22 mouse cellular contexts compared by ENCODE assay signal in the genomic region with DNA sequence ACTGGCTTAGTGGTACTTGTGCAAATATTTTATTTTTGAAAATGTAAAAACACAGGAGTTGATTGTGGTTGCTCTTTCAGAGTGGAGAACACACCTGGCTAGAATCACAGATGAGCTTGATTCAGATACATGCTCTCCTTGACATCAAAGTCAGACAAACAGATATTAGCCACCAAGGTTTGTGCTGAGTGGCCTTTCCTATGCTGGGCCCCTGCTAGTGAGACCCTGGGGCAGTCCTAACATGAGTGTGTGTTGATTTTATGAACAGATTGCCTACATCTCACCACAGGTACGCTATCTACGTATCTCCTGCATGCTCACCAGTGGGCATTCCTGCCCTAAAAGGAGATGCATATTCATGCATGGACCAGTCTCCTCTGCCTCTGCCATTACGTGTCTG.
DNase-seq lines count a peak whose midpoint lies in the region; ATAC-seq lines count a peak whose summit lies in the region.
"Had no signal": no experiment of that assay in that cellular context is flagged by ENCODE, and none has a peak within 500 bp of the region (broad histone marks: within the 10 kb centered on the region; RNA-seq: fewer than 3 reads in every experiment).

No protein-coding gene starts in this region.

- 89% methylated on average over 3 of the region's 3 CpGs for WGBS in midbrain, embryonic 10.5 days
- 96% methylated on average over 3 of the region's 3 CpGs for WGBS in midbrain, embryonic 14.5 days
- 86% methylated on average over 3 of the region's 3 CpGs for WGBS in midbrain, embryonic 11.5 days
- WGBS in midbrain, embryonic 13.5 days = 90% methylated on average over 3 of the region's 3 CpGs

- peaks cover 2% of the 10 kb centered on the region for H3K27me3 ChIP-seq in megakaryocyte, embryonic 14.5 days (replicated peaks)
- no peaks in the 10 kb centered on the region for H3K27me3 ChIP-seq in midbrain, embryonic 10.5 days (ENCODE audit: low read depth, poor library complexity, severe bottlenecking)
- H3K27me3 ChIP-seq in midbrain, embryonic 14.5 days (ENCODE audit: control insufficient read depth, insufficient read depth, low read length) = no peaks in the 10 kb centered on the region
- no peaks in the 10 kb centered on the region for H3K27me3 ChIP-seq in midbrain, embryonic 11.5 days (ENCODE audit: control insufficient read depth, insufficient read depth, low read length)
- H3K27me3 ChIP-seq in midbrain, embryonic 13.5 days = no peaks in the 10 kb centered on the region
- H3K27me3 ChIP-seq: CH12.LX, Patski had no signal

- no peak overlapping the region for H3K9ac ChIP-seq in midbrain, embryonic 14.5 days (replicated peaks; ENCODE audit: low read length)
- H3K9ac ChIP-seq in midbrain, embryonic 11.5 days (ENCODE audit: low read length) = no peak overlapping the region
- no peak overlapping the region for H3K9ac ChIP-seq in midbrain, embryonic 13.5 days (replicated peaks)

- no peak overlapping the region for H3K27ac ChIP-seq in midbrain, embryonic 10.5 days (replicated peaks)
- H3K27ac ChIP-seq in midbrain, embryonic 14.5 days (replicated peaks; ENCODE audit: low read depth, low read length) = no peak overlapping the region
- no peak overlapping the region for H3K27ac ChIP-seq in midbrain, embryonic 11.5 days (ENCODE audit: low read depth, low read length)
- H3K27ac ChIP-seq in midbrain, embryonic 13.5 days = no peak overlapping the region

- peak overlapping the region; percentile 23 for H3K4me3 ChIP-seq in megakaryocyte, embryonic 14.5 days (replicated peaks)
- no peak overlapping the region for H3K4me3 ChIP-seq in midbrain, embryonic 10.5 days
- H3K4me3 ChIP-seq in midbrain, embryonic 14.5 days (replicated peaks; ENCODE audit: low read depth, low read length) = no peak overlapping the region
- H3K4me3 ChIP-seq in midbrain, embryonic 11.5 days (ENCODE audit: low read depth, low read length) = no peak overlapping the region
- H3K4me3 ChIP-seq in midbrain, embryonic 13.5 days (replicated peaks) = no peak overlapping the region

- DNase-seq in heart, adult 11 months = peak; percentile 70
- no peak for DNase-seq in heart, postnatal 4 days
- peak; percentile 8 for DNase-seq in midbrain, embryonic 10.5 days (ENCODE audit: low spot score)
- no peak for DNase-seq in midbrain, embryonic 14.5 days
- DNase-seq in midbrain, embryonic 11.5 days (ENCODE audit: low spot score, missing footprints) = peak; percentile 70
- DNase-seq: adrenal gland, adult 2 months; adrenal gland, adult 8-10 months; adrenal gland, postnatal 10 days; adrenal gland, postnatal 14 days; adrenal gland, postnatal 25 days; adrenal gland, postnatal 36 days; B cell, adult 2 months; cerebellum, adult 11 months; cerebellum, adult 11-12 months had no signal

- peaks cover 3% of the 10 kb centered on the region; the same call in 1 of the 2 replicates for H3K9me3 ChIP-seq in megakaryocyte, embryonic 14.5 days
- H3K9me3 ChIP-seq in midbrain, embryonic 10.5 days (replicated peaks) = peaks cover 5% of the 10 kb centered on the region; the same call in 1 of the 2 replicates
- no peaks in the 10 kb centered on the region for H3K9me3 ChIP-seq in midbrain, embryonic 14.5 days (ENCODE audit: control insufficient read depth, low read length)
- H3K9me3 ChIP-seq in midbrain, embryonic 11.5 days (ENCODE audit: control insufficient read depth, low read length) = no peaks in the 10 kb centered on the region; the same call in 1 of the 2 replicates
- no peaks in the 10 kb centered on the region for H3K9me3 ChIP-seq in midbrain, embryonic 13.5 days

- H3K36me3 ChIP-seq in megakaryocyte, embryonic 14.5 days (replicated peaks; ENCODE audit: low read length) = no peaks in the 10 kb centered on the region
- no peaks in the 10 kb centered on the region for H3K36me3 ChIP-seq in midbrain, embryonic 10.5 days
- no peaks in the 10 kb centered on the region for H3K36me3 ChIP-seq in midbrain, embryonic 14.5 days (ENCODE audit: control insufficient read depth, insufficient read depth, low read length)
- H3K36me3 ChIP-seq in midbrain, embryonic 11.5 days (ENCODE audit: control insufficient read depth, insufficient read depth, low read length) = no peaks in the 10 kb centered on the region
- no peaks in the 10 kb centered on the region for H3K36me3 ChIP-seq in midbrain, embryonic 13.5 days
- H3K36me3 ChIP-seq: G1E had no signal

- ATAC-seq in megakaryocyte, adult 5-6 weeks (ENCODE audit: poor library complexity, severe bottlenecking) = no peak
- ATAC-seq in midbrain, embryonic 14.5 days (ENCODE audit: low FRiP score, low TSS enrichment) = no peak
- no peak for ATAC-seq in midbrain, embryonic 11.5 days (ENCODE audit: low FRiP score)
- no peak for ATAC-seq in midbrain, embryonic 13.5 days
- ATAC-seq: activated CD4-positive, CD25-positive, alpha-beta regulatory T cell, adult 4 months; CD4-positive, CD25-positive, alpha-beta regulatory T cell, adult 4 months; Patski had no signal

- H3K4me1 ChIP-seq in megakaryocyte, embryonic 14.5 days = no peaks in the 10 kb centered on the region
- no peaks in the 10 kb centered on the region for H3K4me1 ChIP-seq in midbrain, embryonic 10.5 days
- H3K4me1 ChIP-seq in midbrain, embryonic 14.5 days (ENCODE audit: control insufficient read depth, insufficient read depth, low read length) = no peaks in the 10 kb centered on the region
- H3K4me1 ChIP-seq in midbrain, embryonic 11.5 days (ENCODE audit: control insufficient read depth, insufficient read depth, low read length) = no peaks in the 10 kb centered on the region
- H3K4me1 ChIP-seq in midbrain, embryonic 13.5 days (replicated peaks) = no peaks in the 10 kb centered on the region

- H3K4me2 ChIP-seq in midbrain, embryonic 14.5 days (ENCODE audit: low read length) = no peak overlapping the region
- no peak overlapping the region for H3K4me2 ChIP-seq in midbrain, embryonic 11.5 days
- no peak overlapping the region for H3K4me2 ChIP-seq in midbrain, embryonic 13.5 days (replicated peaks)

Comparison
In these comparisons a context has a peak if more than half of its experiments do, and no peak if none do; other contexts are left out.
1. DNase-seq: peak in heart, adult 11 months (single experiment), midbrain, embryonic 10.5 days (single experiment) and midbrain, embryonic 11.5 days (single experiment); none in heart, postnatal 4 days (single experiment) and midbrain, embryonic 14.5 days (single experiment).